Mouse (Mus musculus) layer of hippocampus, postnatal 14 days (tissue): ENCODE data around the gene Myo18b. TPM values are rescaled to one million over a fixed set of nuclear protein-coding genes. Genes with fewer than 3 reads are reported as not detected.

ENCODE experiments used
- DNase-seq, 2 experiments: peaks; one replicate each; pipeline ENCODE4 v3.0.0; 2021 to 2022; ENCODE audit warnings: low spot score in 2 of 2, mixed read lengths in 1 of 2
- total RNA-seq, 2 experiments: library from RNA; stranded (reverse); gene quantifications; 2 replicates each; pipeline ENCODE4 v1.2.3; 2021

The Myo18b gene
- total RNA-seq, 2 experiments from 2014 or later = 2.2 to 2.6 TPM

DNA sequence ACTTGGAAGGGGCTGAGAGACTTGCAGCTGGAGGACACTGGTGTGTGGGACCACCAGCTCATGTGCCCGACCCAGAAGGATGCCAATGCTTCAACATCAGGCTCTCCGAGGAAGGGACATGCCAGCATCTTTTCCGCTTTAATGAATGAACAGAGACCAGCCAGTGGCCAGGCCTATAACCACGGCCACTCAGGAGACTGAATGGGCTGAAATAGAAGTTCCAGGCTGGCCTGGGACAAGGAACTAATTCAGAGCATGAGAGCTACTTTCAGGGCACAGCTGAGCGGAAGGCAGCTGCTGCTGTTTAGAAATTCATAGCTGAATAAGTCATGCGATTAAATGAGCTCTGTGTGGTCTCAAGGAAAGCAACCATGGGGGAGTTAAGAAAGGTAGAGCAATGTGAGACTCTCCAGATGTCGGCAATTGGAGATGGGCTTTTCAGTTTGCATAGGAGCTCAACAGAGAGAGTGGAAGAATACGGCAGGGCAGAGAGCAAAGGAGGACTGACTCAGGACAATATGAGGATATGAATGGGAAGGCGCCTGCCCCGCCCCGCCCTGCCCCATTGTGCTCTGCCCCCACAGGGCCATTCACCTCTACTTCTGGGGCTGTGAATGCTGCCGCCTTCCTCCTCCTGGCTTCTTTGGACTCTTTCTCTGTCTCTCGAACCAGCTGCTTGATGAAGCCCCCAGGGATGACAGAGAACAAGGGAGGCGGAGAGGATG is 18.6 kb downstream of the Myo18b start:
- DNase-seq = peak in 1 of 2 experiments; percentile 62

DNA sequence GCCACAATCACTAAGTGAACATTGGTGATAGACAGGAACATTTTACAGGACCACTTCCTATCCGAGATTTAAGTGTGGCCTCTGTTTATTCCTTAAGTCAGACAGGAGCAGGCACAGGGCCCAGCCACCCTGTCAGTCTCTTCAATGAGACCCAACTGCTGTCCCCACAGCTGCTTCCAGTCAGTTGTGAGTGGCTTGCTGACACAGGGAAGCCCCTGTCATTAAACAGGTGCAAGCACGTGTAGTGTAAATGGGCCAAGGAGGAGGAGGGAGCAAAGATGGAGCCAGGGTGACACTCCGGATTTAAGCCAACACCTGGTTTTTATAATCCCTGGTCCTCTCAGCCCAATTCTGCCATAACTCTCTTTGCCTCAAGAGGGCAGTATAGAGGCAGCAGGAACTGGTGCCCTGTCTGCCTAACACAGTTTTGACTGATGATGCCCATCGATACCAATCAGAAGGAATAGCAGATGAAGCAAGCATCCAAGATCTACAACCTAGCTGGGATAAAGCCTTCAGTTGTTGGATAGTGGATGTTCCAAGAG is 19.2 kb downstream of the Myo18b start:
- DNase-seq = peak; percentile 65 to 78

DNA sequence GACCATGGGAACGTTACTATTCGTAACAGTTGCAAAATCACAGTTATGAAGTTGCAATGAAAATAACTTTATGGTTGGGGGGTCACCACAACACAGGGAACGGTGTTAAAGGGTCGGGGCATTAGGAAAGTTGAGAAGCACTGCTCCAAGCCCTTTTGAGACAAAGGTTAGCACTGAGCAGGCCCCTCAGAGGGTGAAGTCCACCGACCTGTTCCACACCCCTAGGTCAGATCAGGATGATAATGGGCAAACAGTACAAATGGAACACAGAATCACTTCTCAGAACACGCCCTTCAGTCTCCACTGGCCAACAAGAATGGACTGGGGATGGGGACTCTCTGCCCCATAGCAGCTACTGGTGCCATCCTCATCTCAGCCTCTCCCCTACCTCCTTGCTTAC is 23.2 kb downstream of the Myo18b start:
- no peak for DNase-seq

DNA sequence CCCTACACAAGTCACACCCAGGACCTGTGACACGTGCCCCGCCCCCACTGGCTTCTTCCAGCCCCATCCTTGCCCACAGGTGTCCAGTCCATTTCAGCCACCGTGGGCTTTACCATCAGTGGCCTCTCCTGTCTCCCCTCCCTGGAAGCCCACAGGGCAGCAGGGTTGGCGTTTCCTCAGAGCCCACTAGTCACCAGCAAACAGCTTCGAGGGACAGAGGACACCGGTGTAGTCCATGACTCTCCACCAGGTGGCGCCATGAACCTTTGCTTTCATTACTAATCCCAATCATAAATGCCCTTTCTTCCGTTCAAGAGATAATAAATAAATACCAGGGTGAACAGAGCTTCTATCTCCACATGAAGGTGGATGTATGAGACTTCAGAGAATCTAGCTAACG is 25.4 kb downstream of the Myo18b start:
- peak; percentile 74 to 84 for DNase-seq

DNA sequence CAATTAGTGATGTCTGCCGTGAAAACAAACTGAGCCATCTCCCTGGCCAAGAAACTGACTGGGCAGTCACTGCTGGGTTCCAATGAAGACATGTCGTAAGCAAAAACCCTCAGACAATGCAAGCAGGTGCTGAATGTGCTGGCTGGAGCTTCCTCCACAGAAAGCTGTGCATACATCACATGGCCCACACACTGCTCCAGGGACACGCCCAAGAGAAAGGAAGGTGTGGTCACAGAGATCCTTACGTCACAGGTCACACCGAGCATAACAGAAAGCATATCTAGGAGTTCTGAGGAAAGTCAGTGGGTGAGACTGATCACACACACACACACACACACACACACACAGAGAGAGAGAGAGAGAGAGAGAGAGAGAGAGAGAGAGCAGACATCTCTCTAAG is 27.5 kb downstream of the Myo18b start:
- DNase-seq = no peak

DNA sequence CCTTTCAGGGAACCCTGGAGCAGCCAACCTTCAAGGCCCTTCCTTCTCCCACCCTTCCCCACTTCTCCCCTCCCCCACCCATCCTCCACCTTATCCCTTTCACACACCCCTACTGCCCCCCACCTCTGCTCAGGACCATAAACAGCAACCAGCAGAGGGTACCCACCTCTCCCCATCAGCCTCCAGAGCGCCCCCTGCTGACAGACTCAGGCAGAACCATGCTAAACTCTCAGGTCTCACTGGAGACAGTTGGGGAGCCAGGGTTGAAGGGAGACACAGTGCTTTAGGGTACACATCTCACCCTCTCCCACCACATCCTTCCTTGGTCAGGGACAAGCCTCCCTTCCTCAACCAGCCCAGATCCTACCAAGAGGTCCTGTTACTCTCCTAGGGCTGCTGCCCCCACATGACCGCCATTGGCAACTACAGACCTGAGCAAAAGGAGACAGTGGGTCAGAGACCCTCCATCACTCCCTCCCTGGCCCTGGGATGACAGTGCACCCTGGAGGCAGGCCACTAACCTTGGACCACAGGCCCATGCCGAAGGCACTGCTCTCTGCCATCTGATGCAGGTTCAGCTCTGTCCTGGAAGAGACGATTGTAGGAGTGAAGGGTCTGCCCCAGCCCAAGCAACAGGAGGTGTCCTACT is 31.3 kb downstream of the Myo18b start:
- peak in 1 of 2 experiments; percentile 31 for DNase-seq

DNA sequence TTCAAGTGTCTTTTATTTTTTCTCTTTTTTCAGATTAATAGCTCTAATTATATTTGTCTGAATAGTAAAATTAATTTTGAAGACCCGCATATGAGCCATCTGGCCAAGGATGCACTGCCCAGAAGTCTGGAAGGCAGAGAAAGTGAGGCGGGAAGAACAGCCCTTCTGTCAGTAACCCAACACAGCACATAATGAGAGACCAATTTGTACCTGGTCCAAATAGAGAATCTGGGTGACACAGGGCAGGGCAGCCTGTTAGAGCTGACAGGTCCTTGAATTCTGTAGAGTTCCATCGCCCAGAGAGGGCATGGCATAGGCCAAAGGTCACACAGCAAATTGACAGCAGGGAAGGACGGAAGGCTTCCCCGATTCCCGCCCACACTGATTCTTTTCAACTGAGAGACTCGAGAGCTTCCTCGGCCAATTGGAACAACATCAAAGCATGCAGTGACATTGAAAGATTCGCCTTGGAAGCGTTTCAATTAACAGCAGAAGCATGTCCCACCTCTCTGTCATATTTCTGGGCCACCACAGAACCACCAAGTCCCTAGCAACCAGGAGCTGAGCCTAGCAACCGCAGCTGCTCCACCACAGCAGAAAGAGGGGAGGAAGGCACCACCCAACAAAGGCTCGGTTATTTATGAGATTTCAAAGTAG is 36.7 kb downstream of the Myo18b start:
- peak; percentile 52 to 55 for DNase-seq

DNA sequence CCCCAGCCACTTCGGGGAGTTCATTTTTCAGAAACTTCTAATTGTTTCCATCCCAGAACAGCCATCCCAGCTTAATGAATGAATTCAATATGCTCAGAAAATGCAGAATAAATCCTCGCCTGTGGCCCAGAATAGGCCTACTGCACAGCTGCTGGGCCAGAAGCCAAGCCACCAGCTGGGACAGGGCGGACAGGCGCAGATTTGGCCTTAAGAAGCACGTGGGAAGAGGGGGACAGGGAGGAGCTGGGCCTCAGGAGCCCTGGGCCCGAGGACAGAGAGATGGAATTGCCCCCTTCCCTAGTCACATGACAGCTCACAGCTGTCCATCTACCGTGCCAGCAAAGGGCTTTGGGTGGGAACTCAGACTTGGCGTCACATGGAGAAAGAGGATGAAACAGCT is 43.0 kb downstream of the Myo18b start:
- peak; percentile 56 to 66 for DNase-seq

DNA sequence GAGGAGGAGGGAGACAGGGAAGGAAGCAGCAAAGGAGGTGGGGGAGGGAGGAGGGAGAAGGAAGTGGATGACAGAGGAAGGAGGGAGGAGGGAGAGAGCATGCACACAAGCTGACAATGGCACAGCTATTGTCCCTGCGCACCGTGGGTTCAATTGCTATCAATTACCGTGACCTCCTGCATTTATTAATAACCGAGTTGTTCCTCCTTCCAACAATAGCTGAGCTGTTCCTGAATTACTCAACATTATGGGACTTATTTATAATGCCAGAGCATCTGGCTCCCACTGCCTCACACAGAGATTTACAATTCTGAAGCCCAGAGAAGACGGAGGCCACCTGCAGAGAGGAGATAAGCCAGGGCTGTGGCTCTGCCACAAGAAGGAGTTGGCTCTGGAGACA is 44.8 kb downstream of the Myo18b start:
- DNase-seq = peak in 1 of 2 experiments; percentile 24

DNA sequence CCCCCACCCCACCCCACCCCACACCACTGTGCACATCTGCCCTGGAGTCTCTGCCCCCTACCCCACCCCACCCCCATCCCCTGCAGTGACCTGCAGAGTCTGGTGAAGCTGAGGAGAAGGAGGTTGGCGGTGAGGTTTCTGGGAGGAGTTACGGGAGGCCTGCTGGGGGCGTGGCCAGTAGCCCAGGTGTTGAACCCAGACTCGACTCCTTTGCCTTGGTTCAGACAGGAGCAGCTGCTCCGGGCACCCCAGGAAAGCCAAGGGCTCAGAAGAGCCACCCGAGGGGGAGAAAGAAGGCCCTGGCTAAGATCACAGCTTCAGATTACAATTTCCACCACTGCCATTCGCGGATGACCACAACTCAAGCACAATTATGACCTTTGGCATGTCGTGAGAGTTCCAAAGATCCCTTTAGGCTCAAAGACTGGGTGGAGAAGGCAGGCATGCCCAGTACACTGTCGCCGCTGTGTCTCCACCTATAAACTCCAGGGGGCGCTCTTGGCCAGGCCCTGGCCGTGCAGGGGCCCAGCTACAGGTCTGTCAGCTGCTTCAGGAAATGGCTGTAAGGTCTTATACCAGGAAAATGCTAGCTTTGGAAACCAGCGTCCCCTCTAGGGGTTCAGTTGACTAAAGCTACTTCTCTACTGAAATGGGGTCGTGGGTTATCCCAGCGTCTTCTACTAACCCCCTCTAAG is 47.4 kb downstream of the Myo18b start:
- peak; percentile 62 to 66 for DNase-seq

DNA sequence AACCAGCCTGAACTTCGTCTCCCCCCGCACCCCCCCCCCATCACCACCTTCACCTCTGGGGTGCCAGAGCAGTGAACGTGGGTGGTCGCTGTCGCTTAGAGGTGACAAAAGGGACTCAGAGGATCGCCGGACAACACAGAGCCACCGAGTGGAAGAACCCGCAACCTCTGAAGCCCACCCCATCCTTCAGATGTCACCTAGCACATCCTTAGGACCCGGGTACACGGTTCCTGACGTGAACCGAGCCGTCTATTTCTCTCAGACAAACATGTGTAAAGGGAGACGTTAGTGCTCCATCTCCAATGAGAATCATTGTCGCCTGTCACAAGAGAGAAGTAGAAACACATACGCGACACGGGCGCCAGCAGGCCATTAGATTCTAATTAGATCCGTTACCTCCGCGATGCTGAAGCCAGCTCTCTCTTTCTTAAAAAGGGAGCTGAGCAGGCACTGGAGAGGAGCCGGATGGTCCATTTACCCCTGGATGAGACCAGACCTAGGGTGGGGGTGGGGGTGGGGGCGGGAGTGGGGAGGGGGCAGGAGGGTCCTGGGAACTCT is 48.1 kb downstream of the Myo18b start:
- no peak for DNase-seq

DNA sequence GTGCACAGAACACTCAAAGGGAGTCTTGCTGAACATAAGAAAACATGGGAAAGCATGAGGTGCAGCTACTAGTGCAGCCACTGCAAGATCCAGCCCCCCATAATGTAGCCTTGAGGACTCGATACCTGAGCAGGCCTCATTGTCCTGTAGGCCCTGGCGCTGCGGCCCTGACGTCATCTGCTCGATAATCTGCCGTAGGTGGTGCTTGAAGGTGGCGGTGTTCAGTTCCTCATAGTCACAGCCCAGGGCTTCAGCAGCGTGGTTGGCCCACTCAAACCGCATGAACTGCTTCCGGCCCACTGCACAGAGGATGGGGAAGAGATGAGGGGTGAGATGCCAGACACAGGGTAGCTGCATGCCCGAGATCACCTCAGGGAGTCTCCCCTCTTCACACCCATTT is 50.0 kb downstream of the Myo18b start:
- no peak for DNase-seq

DNA sequence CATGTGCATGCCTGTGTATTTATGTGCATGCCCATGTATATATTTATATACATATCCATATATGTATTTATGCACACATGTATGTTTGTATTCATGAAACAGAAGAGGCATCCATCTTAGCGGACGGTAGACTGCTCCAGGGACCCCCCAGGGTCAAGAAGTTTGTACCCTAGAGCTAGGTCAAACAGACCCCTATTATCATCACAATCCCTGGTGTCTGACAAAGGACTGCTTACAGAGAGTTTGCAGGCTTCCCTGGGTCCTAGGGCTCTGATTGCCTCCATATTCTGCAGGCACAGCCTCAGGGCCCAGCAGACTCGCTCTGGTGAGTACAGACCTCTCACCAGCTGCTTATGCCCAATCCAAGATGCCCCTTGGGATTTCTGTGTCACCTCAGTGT is 51.7 kb downstream of the Myo18b start:
- no peak for DNase-seq

DNA sequence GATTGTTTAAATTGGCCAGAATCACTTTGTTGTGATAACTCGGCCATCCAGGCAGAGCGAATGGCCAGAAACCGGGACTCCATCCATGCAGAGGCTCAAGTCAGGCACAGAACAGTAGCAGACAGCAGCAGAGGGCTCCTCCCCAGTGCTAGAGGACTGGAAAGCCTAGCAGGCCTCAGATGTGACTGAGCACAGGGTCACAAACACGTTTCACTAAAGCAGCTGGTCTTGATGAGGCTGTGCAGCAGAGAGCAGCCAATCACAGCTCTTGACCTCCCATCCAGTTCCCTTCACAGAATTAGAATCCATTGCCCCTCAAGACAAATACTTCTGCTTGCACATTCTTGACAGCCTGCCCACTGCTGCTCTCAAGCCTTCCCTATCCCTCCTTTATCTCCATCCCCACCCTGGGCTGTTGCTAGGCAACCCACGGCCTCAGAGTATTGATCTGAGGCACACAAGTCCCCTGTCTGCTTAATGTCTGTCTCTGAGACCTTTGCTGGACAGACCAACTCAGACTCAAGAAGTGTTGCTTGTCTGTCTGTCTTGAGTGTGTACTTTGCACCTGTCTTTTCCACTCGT is 52.4 kb downstream of the Myo18b start:
- DNase-seq = no peak

DNA sequence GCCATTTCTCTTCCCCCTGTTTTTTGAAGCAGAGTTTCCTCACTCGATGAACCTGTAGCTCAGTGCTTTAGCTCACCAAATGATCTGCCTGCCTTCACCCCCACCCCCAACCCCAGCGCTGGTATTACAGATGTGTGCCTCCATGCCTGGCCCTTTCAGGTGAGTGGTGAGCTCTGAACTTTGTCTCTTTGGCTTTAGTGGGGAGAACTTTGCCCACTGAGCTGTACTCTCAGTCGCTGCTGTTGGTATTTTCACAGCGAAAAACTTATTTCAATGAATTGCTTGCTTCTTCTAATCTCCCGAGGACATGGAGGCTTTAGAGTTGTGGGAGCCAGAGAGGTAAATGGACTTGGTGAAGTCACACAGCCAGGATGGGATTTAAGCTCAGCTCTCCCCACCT is 53.5 kb downstream of the Myo18b start:
- no peak for DNase-seq

DNA sequence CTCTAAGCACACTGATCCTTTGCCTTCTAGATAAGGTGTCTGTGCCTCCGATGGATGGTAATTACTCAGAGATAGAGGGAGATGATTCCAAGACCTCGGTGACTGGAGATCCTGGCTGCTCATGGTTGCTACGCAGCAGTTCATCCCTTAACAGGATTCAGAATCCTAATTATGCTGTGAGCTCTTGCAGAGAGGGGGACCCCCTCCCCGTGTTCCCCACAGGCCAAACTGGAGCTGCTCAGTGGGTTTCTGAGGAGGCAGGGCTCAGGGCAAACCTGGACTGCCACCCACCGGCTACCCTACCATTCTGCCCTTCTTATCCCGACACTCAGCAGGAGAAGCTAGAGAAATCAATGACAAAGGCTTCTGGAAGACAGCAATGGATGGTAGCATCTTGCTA is 54.3 kb downstream of the Myo18b start:
- DNase-seq = no peak

DNA sequence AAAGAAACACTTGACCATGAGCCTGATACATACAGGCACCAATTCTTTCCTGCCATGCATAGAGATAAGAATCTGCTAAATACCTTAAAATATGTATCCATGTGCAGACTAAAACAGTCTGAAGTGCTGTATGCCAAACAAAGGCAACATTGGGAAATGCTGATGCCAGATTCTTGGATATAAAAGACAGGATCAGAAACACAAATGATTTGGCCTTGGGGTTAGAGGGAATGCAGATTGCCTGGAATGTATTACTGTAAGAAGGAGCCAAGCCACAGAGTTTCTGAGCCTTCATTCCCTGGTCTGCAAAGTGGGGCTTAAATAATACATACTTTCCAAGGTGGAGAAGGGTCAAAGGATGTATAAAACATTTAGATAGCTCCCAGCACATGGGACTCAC is 61.3 kb downstream of the Myo18b start:
- DNase-seq = no peak

DNA sequence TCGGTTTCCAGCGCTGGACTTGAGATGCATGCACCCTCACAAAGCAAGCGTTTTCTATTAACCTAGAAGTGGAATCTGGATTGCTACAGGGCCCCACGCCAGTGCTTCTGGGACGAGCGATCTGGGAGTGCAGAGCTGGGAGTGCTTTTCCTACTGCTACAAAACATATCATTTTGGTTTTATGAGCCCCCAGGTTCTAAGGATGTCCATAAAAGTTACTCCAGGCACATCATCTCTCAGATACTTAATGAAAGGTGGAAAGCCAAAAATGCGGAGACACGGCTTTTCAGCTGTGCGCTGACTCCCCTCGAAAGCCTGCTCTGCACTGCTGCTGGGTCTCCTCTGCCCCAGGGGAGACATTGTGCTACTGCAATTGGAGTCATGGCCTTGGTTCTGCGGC is 62.3 kb downstream of the Myo18b start:
- no peak for DNase-seq

DNA sequence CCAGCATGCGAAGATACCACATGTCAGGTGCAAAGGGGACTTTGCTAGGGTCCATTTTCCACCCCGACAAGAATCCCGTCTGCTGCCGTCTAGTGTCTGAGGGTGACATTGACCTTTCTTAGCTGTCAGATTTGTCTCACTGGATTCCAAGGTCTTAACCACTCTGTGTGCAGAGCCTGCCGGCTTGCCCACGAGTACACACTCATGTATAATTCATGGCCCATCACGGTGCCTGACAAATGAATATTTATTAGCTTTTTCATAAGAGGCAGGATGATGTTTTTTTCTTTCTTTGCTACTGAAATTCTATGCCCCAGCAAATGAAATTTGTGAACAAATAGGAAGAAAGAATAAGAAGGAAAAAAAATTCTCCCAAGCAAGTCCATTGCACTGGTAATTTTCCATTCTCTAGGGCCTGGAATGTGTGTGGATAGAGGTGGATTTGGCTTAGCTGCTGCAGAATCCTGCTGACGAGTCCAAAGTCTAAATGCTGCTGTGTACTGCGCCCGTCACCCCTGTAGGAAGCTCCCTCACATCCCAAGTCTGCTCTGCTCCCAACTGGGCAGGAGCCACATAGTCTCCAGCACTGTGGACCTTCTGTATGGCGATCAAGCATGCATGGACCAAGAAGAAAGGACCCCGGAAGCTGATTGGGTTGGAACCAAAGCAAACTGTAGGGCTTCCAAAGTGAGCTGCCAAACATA is 70.9 kb downstream of the Myo18b start:
- DNase-seq = no peak

DNA sequence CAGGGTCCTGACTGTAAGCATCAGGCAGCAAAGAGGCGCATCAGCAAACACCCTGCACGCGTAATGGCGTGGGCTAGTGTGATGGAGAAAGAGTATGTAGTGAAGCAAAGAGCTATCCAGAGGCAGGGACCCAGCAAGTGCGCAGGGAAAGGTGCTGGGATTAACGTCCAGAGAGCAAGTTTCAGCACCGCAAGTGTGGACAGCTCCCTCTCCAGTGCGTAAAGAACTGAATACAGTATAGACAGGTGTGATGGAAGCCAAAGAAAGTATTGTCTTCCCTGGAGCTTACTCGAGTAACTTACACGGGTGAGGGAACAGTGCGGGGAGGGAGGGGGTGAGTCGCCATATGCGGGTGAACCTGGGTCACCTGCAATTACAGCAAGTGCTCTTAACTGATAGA is 71.8 kb downstream of the Myo18b start:
- no peak for DNase-seq
